Mouse (Mus musculus): Measurements from ENCODE around the gene 2010111I01Rik.

2010111I01Rik gene

DNA sequence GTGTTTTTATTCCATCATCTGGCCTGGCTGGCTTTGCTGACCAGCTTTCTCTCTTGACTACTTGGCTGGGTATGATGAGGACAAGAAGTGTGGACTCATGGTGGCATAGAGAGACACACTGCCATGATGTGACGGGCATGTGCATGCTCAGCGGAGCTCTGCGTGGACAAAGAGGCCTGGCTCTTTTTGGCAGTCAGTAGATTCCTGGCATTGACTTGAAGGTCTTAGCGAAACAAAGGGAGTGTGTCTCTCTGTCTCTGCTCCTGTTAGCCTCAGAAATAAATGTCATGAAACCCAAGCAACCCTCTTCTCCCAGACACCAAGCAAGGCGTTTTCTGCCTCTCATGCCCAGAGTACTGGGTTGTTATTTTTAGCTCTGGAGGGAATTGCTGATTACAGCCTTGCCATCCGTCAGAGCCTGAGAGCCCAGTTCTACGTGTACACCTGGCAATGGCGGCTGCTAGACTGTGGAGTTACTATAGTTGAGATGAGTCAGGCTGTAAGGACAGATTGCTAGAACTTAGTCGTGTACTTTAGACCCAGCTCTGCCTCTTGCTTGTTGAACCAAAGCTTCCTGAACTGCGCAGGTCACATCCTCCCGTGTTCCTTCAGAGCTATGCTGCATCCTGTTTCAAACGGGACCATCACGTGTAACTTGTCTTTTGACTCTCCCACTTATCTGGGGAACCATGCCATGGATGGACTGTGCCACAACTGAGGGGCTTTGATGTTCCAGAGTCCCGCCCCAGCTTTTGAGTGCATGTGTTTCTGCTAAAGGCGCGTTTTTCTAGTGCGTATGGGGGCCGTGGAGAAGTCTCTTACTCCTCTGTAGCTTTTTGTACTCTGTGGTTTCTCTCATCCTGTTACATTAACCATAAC is 296.3 kb downstream of the 2010111I01Rik start:
- DNase-seq (ENCODE audit: low read depth, low spot score), result no peak

DNA sequence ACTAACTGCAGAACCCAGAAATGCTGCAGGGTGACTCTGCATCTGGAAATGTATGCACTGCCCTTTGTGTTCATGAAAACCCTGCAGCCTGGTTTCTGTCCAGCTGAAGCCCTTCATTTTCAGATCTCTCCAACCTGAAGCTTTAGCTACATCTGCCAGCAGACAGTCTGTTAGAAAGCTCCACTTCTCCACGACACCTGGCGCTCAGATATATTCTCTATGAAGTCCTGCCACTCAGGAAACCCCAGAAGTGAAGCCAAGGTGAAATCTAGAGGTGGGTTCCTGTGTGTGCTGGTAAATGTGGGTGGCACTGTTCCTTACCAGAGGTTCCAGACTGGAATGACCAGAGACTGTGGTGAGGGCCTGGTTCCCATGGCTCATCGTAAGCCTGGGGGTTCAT is 297.0 kb downstream of the 2010111I01Rik start:
- no peak for DNase-seq (ENCODE audit: low read depth, low spot score)

DNA sequence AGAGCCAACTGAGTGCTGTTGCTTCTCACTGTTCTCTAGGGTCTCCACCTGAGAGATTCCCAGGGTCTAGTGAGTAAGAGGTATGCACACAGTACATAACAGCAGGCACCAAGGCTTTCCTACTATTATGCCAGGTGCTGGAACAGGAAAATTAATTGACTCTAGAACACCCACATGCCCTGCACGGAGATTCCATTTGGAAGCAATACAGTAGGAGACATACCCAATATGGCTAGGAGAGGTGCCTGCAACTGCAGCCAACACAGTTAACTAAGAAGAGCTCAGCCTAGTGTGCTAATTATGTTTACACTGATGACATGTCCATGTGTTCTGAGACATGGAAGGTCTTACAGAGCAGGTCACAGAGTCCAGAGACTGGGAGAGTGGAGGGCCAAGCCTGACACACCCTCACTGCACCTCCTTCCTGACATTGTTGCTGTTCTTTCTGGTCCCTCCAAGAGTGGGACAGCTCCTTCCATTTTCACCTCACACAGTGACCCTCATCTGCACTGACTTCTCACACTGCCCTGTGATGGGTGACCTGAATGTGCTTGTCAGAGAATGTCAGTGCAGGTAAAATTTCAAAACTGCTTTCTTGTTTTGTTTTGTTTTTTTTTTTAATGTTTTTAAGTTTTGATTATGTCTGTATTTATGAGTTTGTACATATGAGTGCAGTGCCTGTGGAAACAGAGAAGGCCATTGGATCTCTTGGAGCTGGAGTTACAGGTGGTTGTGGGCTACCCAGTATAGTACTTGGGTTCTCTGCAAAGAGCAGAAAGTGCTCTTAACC is 297.7 kb downstream of the 2010111I01Rik start:
- DNase-seq (ENCODE audit: low read depth, low spot score), result no peak

DNA sequence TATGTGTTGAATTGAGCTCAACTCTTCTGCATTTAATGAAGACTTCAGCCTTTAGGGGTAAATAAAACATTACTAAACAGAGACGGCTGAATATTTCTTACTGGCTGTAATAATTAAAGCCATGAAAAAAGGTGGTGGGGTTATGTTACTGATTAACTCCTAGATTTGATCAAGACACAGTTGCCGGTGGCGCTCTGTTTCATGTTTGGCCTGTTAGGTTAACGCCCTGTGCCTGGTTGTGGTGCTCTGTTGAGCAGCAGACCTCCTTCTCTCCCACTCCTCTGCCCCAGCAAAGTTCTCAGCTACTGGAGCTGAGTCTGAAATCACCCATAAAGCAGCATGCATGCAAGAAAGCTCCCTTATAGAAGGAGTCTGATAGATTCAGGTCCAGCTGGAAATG is 303.7 kb downstream of the 2010111I01Rik start:
- no peak for DNase-seq (ENCODE audit: low read depth, low spot score)

DNA sequence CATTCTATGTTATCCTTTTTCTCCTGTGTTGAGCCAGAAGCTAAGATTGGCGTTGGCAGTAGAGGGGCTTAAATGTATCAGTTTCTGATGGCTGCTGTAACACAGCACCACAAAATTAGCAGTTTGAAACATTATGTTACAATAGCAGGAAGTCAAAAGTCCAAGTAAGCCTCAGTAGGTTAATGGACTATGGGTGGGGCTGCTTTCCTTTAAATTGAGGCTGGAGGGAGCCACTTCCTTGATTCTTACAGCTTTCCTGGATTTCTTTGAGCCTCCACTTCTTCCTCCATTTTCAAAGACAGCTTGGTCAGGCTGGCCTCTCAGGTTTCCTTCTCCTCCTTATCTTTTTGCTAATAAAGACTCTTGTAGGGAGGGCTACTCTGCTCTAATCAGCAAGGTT is 304.1 kb downstream of the 2010111I01Rik start:
- no peak for DNase-seq (ENCODE audit: low read depth, low spot score)

DNA sequence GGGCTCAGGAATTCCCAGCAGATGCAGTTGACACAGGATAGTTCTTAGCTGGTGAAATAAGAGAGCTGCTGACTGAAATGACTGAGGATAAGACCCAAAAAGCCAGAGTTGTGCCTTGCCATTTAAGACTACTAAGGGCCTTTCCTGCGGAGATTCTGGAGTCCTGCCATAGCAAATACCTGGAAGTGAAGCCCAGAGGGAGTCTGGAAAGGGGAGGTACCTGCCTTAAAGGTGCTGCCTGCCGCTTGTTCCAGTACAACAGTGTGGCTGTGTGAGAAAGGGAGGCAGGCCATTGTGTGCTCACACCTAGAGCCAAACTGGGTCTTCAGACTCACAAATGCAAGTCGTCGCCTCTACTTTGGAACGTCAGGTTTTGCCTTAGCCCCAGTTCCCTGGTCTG is 305.5 kb downstream of the 2010111I01Rik start:
- no peak for DNase-seq (ENCODE audit: low read depth, low spot score)

DNA sequence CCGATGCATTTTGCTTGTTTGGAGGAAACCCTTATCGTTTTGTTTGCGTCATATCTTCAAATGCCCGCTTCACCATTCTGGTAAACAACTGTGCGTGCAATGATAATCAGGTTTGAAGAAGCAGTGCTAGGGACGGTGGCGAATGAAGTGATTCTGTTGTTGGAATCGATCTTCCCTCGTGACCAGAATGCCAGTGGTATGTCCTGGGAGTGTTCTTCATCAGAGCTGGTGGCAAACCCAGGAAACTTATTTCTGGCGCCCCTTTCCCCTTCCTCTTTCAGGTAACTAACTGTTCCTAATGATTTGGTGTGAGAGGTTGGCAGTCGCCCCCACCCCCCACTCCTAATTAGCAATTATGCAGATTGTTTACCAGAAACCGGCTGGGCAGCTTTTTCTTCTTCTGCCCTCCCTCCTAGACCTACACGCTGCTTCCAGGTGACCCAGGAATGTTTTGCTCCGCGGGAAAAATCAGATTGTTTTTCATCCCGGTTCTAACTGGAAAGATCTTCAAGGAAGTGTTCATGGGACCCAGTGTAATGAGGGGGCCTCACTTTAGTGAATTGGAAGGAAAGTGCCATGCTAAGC is 307.4 kb downstream of the 2010111I01Rik start:
- no peak for DNase-seq (ENCODE audit: low read depth, low spot score)

DNA sequence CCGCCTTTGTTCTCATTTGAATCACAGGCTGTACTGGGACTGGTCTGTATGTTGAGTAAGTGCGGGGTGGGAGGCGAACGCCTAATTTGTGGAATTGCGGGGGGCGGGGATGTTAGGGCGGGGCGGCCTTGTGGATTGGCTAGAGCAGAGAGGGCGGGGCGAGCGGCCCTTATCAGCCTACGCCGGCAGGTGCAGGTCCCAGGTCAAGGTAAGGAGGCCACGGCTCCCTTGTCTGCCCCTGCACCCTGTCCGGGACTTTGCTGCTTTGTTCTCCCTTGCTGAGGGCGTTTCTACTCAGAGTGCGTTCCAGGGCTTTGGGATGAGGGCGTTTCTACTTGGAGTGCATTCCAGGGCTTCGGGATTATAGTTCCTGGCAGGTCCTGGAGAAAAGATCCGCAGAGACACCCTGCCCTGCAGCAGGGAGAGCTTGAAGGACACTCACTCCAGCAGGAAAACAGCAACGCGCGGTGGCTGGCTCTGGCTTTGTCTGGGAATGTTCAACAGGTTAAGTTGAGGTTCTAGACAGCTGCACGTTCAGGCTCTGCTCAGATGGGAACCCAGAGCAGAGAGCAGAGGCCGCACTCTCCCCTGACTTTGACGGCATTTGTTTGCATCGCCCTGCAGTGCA is 308.0 kb downstream of the 2010111I01Rik start:
- DNase-seq (ENCODE audit: low read depth, low spot score), result peak; percentile 17

DNA sequence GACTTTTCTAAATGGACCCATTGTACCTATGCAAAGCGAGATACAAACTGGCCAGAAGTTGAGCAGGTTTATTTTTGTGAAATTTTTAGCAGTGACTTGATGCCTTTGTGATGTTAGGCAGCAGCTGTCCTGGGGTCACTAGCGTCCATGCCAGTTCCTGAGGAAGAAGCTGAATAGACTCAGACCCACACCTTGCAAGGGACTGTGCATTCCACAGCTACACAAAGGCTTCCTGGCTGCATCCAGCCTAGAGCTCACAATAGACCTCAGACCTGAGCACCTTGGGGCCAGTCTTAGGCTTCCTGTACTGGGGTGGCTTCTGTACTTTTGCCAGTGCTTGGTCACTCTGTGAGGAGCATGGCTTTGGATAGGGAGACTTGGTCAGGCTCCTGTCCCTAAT is 309.2 kb downstream of the 2010111I01Rik start:
- DNase-seq (ENCODE audit: low read depth, low spot score), result no peak

DNA sequence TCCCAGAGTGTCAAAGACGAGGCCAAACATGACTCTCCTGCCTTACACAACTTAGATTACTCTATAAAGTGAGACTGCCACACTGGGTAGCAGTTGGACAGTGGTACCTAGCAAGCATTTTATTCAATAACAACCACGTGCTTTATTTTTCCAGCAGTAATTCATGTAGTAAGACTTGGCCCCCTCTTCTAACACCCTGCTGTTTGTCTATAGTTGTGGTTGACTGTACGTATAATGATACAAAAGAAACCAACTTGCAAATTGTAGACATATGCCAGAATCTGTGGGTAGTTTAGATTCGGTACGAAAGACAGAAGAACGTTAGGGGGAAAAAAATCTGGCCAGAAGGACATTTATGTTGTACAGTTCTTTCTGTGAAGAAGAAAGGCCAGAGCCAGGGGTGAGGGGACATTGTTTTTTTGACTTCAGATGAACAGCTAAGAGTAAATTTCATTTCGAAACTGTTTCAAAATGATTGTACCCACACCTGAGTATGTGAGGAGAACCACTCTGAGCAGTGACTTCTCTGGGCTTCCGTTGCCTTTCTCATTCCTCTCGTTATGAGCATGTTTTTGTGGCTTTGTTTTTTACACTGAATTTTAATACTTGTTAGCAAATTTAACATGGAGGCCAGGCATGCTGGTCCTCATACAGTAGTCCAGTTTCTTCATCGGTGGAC is 309.9 kb downstream of the 2010111I01Rik start:
- DNase-seq (ENCODE audit: low read depth, low spot score), result no peak

DNA sequence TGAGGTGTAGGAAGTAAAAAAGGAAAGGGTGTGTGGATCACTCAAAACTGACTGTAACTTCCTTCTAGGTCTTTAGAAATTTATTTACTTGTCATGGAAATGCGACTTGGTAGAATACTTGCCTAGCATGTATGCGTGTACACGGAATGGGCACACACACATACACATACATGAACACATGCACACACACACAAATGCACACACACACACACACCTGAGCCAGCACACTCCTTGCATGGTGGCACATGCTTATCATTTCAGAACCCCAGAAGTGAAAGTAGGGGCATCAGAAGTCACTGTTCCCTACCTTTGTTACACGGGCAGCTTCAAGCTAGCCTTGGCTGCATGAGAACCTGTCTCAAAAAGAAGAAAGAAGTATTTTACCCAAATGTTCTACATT is 311.7 kb downstream of the 2010111I01Rik start:
- no peak for DNase-seq (ENCODE audit: low read depth, low spot score)

DNA sequence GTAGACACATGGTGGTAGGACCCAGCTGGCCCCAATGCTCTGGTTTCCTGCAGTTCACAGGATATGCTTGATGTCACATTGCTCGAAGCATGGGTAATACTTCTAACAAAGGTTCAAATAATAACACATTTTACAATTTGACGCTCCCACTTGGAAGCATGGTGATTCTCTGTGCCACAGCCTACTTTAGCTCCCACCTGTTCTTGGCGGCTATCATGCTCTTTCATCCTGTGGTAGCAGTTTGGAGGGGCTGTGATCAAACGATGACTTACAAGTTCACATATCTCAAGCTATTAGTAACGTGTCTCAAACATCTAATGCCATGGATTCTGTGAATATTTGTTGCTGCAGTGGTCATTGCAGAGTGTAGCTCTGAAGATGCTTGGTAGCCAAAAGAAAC is 312.6 kb downstream of the 2010111I01Rik start:
- DNase-seq (ENCODE audit: low read depth, low spot score), result no peak

DNA sequence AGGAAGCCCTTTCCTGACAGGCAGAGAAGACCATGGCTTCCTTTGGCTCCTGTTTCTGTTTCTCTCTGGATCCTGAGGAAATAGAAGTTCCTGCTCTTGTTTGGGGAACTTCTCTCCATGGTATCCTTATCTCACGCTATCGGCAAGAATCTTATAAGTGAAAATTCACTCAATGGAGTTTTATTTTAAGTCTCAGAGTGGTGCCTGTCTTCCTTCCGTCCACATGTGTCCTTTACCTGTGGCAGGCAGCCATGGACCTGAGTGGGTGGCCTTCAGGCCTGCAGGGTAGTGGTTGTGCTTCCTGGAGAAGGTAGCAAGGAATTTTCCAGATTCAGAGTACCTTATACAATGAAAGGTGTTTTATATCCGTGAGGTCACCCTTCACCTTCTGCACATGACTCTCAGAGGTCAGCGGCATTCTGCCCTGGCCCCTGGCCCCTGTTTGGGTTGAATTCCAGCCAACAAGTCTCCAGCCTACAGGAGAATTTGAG is 313.5 kb downstream of the 2010111I01Rik start:
- DNase-seq (ENCODE audit: low read depth, low spot score), result no peak

DNA sequence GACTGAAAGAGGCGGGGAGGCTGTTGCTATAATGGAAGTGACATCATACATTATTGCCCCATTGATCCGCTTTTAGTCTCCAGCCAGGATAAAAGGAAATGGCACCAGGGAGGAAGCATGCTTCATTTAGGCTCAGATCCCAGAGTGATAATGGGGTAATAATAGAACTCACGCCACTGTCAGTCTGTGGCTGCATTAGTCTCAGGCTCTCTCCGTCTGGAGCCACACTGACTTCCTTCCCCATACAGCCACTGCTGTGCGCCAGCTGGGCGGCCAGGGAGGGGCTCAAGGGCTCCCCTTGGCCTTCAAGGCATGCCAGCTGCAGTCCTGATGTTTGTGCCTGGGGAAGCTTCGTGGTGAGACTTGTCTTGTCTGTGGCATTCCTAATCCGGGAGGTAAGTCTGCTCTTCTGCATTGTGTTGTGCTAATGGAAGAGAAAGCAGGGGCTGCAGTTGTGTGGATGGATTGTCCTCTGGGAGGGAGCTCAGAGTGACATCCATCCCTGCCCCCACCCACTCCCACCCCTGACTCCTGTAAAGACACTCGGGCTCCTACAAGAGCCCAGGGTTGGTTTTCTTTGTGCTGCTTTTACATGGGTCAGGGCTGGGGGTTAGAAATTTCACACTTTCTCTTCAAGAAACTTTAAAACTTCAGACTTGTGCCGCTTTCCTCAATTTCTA is 314.2 kb downstream of the 2010111I01Rik start:
- DNase-seq (ENCODE audit: low read depth, low spot score), result no peak

DNA sequence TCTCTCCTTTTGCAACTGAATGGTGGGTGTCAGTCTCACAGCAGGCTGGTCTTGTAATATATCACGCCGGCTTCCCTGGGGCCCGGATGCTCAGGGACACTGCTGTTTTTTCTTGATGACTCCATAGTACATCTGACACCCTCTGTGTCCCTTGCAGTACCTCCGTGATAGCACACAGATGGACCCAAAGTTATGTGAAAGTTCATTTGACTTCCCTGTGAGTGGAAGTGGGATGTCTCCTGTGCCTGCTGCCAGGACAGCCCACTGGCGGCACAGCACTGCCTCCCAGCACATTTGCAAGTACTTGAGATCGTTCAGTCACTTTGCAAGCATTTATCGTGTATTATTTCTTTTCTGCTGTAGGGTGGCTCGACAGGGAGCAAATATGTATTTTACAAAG is 315.1 kb downstream of the 2010111I01Rik start:
- DNase-seq (ENCODE audit: low read depth, low spot score), result no peak

DNA sequence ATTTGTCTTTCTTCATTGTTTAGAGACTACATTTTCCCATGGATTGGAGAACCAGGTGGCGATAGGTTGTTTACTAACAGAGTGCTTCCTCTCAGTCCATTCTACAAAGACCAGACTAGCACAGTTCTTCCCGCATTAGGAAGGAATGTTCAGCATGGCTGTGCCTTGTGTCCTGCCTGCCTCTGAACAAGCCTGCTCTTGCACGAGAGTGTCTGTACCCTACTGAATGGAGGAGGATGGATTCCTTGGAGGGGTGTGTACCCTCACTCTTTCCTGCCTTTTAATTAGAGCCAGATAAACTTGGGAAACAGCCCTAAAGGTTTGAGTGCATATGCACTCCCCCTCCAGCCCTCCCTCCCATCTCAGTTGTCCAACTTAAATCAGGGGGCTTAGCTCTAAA is 315.7 kb downstream of the 2010111I01Rik start:
- DNase-seq (ENCODE audit: low read depth, low spot score), result no peak

DNA sequence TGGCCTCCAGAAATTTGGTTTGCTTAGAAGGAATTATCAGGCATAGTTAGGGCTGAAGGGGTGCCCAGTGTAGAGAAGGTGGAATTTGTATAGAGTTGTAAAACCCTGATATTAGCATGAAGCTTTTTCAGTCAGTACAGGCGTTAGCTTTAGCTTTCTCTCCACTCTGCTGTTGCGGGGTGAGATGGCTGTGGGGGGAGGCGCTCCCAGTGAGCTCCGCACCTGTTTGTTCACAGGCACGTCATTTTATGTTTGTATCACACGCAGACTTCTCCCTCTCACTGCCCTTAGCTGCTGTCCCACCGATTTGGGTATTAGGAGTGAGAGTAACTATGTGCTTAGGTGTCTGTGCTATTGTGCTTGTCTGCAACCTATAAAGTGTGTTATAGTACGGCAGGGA is 316.5 kb downstream of the 2010111I01Rik start:
- DNase-seq (ENCODE audit: low read depth, low spot score), result no peak

DNA sequence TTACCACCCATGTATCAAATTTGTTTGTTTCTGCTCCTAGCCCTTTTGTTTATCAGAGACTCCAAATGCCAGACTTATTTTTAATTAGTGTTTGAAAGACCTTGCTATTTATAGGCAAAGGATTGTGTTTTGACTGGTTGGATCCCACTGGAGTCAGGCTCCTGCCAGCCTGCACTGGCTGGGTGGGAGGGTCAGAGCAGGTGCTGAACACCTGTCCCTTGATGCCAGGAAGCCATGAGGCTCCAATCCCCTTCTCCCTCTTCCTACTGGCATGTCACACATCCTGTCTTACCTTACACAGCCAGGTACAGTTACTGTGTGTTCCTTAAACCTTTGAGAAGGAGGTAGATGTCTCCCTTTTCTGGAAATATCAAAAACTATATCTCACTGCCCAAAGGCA is 318.5 kb downstream of the 2010111I01Rik start:
- DNase-seq (ENCODE audit: low read depth, low spot score), result no peak

DNA sequence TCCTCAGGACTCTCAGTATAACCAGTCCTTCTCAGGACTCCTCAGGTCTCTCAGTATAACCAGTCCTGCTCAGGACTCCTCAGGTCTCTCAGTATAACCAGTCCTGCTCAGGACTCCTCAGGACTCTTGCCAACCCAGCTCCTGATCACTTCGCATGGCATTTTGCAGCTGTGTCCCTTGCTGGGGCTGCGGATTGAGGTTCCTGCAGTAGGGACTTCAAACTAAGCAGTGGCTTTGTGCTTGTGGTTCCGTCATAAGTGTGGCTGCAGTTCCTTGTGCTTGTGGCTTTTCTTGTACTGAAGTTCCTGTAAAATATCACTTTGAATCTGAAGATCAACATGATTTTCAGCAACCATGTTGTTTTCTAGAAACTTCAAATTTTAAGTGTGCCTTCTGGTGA is 320.1 kb downstream of the 2010111I01Rik start:
- no peak for DNase-seq (ENCODE audit: low read depth, low spot score)

DNA sequence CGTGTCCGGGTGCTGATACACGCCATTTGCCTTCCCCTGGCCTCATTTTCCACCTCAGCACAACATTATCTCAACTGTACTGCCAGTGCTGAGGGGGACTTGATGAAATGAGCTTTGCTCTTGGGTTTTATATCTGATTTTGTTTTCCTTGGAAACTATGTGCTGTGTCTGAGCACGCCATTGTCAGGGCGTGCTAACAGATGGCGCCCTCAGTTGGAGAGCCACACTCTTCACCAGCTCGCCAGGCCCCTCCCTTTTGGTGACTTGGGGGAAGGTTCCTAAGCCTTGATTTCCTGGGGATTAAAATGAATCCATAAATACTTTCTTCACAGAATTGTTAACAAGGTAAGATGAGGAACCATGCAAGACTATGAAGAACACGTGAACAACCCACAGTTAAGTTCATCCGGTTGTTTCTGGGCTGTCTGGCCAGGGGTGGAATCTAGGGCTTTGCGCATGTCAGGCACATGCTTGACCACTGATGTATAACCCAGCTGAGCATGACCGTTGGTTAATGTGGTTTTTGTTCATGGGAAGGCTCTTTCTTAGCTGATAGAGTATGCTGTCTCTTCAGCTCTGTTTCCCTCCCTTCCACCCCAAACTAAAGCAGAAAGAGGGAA is 321.9 kb downstream of the 2010111I01Rik start:
- no peak for DNase-seq (ENCODE audit: low read depth, low spot score)
